Mouse (Mus musculus): Measurements from ENCODE around the gene Sdk2. TPM values are rescaled to one million over a fixed set of nuclear protein-coding genes. Genes with fewer than 3 reads are reported as not detected.

Gene Sdk2
- polyA plus RNA-seq, 1 experiment from 2014 or later: 4.3 TPM

GRCm38 (mm10) chr11:113758851-113759250, 308.0 kb downstream of the Sdk2 start:
- no peak for DNase-seq (ENCODE audit: low spot score)
- H3K9me3 ChIP-seq: no peaks in the 10 kb centered on the region
- no peak overlapping the region for H3K4me3 ChIP-seq
- H3K36me3 ChIP-seq: no peaks in the 10 kb centered on the region
- peaks cover 35% of the 10 kb centered on the region for H3K4me1 ChIP-seq (replicated peaks)
- 93% methylated on average over 5 of the region's 5 CpGs for WGBS
- H3K27ac ChIP-seq: no peak overlapping the region
- peaks cover 10% of the 10 kb centered on the region; the same call in 1 of the 2 replicates for H3K27me3 ChIP-seq (ENCODE audit: insufficient read depth, poor library complexity, severe bottlenecking)

GRCm38 (mm10) chr11:113756578-113756977, 310.3 kb downstream of the Sdk2 start:
- no peak for DNase-seq (ENCODE audit: low spot score)
- 95% methylated on average over 12 of the region's 12 CpGs for WGBS
- Histone ChIP-seq H3K36me3 (no peaks in the 10 kb centered on the region), H3K27me3 (ENCODE audit: insufficient read depth, poor library complexity, severe bottlenecking) (peaks cover 12% of the 10 kb centered on the region; the same call in 1 of the 2 replicates), H3K4me1 (replicated peaks) (peaks cover 33% of the 10 kb centered on the region), H3K4me3 (no peak overlapping the region), H3K9me3 (no peaks in the 10 kb centered on the region), H3K27ac (no peak overlapping the region)

DNA sequence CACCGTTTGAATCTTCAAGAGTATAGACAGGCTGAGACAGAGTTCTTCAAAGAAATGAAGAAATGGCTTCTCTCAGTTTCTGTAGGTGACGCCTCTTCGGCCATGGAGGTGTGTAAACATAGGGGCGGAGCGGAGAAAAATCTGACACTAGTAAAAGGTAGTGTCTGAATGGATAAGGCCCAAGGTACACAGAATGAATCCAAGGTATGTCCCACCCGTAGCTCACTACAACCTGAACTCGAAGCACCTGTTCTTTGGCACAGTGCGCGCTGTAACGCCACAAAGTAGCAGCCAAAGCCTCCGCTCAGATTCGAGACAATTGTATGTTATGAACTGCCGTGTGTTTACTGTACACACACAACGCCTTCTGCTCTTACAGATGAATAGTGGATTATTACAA, 311.0 kb downstream of the Sdk2 start:
- H3K4me1 ChIP-seq (replicated peaks): peaks cover 37% of the 10 kb centered on the region
- no peak for DNase-seq (ENCODE audit: low spot score)
- H3K4me3 ChIP-seq: no peak overlapping the region
- peaks cover 12% of the 10 kb centered on the region; the same call in 1 of the 2 replicates for H3K27me3 ChIP-seq (ENCODE audit: insufficient read depth, poor library complexity, severe bottlenecking)
- H3K9me3 ChIP-seq: no peaks in the 10 kb centered on the region
- WGBS: 90% methylated on average over 14 of the region's 14 CpGs
- H3K27ac ChIP-seq: no peak overlapping the region
- H3K36me3 ChIP-seq: no peaks in the 10 kb centered on the region

GRCm38 (mm10) chr11:113754845-113755244, 312.0 kb downstream of the Sdk2 start:
- H3K9me3 ChIP-seq: no peaks in the 10 kb centered on the region
- DNase-seq (ENCODE audit: low spot score): no peak
- H3K4me1 ChIP-seq (replicated peaks): peaks cover 43% of the 10 kb centered on the region
- H3K27me3 ChIP-seq (ENCODE audit: insufficient read depth, poor library complexity, severe bottlenecking): peaks cover 12% of the 10 kb centered on the region; the same call in 1 of the 2 replicates
- no peaks in the 10 kb centered on the region for H3K36me3 ChIP-seq
- WGBS: 33% methylated on average over 9 of the region's 9 CpGs
- no peak overlapping the region for H3K4me3 ChIP-seq
- H3K27ac ChIP-seq: 0 out of 2 replicates have a peak overlapping the region, but pooled peaks have one; percentile 30

- no peak for DNase-seq (ENCODE audit: low spot score)
- Histone ChIP-seq H3K27ac (peak overlapping the region; percentile 99; the same call in 1 of the 2 replicates), H3K36me3 (peaks cover 14% of the 10 kb centered on the region), H3K4me1 (replicated peaks) (peaks cover 63% of the 10 kb centered on the region), H3K4me3 (peak overlapping the region; percentile 96), H3K27me3 (ENCODE audit: insufficient read depth, poor library complexity, severe bottlenecking) (peaks cover 12% of the 10 kb centered on the region; the same call in 1 of the 2 replicates), H3K9me3 (no peaks in the 10 kb centered on the region)
- 94% methylated on average over 10 of the region's 10 CpGs for WGBS
Measured at GRCm38 (mm10) chr11:113752685-113753430, 314.0 kb downstream of the Sdk2 start.

DNA sequence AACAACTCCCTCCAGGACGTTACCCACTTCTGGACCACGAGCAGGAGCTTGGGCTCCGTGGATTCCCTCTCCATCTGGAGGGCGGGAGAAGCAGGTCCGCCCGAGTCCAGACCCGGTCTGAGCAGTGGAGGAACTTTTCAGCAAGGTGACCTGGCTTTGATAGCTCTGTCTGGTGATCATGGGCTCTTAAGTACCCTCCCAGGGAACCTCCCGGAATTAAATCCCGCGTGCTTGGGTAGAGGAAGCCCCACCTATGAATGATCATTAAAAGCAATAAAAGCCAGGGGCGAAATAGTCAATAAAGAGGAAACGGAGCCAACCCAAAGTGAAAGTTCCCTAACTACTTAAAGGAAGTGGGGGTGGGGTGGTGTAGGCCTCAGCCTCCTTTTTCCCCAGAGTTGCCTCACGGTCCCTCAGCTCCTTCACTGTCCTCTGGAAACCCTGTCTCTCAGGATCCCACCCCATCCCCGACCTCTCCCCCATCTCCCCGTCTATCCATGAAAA, 314.6 kb downstream of the Sdk2 start:
- peaks cover 21% of the 10 kb centered on the region for H3K36me3 ChIP-seq
- no peaks in the 10 kb centered on the region for H3K9me3 ChIP-seq
- H3K27me3 ChIP-seq (ENCODE audit: insufficient read depth, poor library complexity, severe bottlenecking): peaks cover 12% of the 10 kb centered on the region; the same call in 1 of the 2 replicates
- peak overlapping the region; percentile 99 for H3K27ac ChIP-seq
- WGBS: 32% methylated on average over 15 of the region's 15 CpGs
- H3K4me1 ChIP-seq (replicated peaks): peaks cover 69% of the 10 kb centered on the region
- peak overlapping the region; percentile 96 for H3K4me3 ChIP-seq
- no peak for DNase-seq (ENCODE audit: low spot score)

DNA sequence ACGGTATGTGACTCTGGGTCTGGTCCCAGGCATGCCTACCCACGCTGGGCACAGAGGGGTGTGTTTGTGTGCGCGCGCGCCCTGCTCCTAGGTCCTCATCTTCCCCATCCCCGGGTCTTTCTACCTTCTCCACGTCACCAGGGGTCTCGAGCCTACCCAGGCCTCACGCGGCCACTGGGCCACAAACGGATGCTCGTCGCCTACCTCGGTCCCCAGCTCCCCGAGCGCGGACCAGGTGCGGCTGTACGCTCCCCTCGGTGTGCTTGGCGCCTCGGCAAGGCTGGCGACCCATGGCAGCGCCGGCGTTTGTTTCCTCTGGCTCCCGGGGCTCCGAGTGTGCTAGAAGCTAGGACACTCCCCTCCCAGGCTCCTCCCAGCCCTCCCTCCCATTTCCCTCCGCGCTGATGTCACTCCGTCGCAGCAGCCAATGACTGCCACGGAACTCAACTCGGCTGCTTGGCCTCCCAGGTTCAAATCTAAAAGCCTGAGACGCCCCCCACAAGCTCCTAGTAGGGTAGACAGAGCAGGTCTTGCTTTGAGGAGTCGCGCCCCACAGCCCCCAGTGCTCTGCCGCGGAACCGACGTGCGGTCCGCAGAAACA, 315.3 kb downstream of the Sdk2 start, which contains the start of gene Cdc42ep4:
Gene Cdc42ep4 (minus strand): TSS at position 398 of the 601 bp plus-strand sequence.
- peaks cover 12% of the 10 kb centered on the region; the same call in 1 of the 2 replicates for H3K27me3 ChIP-seq (ENCODE audit: insufficient read depth, poor library complexity, severe bottlenecking)

DNA sequence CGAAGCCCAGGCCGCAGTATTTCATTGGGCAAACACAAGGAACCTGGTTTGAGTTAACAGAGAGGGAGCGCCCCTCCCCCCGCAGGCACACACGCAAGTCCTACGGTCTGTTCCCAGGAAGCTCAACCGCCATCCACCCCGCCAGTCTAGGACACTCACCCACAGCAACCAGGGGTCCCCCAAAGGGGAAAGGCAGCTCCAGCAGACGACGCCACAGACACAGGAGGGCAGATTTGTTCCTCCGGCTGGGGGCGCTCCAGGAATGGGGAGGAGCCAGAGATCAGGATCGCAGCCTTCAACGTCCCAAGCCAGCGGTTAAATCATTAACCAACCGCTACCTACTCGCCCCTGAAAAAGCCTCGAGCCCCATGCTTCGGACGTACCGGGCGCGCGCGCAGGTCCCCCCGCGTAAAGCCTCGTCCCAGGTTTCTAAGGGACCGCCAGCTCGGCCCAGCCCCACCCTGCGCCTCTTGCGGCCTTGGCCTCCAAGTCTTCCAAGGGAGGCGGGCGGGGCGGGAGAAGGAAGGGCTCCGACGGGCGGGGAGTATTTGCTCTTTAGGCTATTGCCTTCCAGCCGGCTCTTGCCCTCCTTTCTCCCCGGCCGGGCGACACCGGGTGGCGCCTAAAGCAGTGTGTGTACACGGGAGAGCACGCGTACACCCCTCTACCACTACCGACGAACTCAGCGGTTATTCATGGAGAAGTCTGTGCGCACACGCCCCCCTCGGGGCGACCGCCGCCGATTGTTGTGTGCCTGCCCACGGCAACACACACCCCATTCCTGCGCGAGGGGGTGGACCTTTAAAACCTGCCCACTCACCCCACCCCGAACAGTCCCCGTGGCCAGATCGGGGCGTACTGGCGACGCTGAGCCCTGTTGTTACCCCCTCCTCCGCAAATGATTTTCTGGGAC, 316.0 kb downstream of the Sdk2 start:
- WGBS: under 1% methylated on average over 67 of the region's 67 CpGs
- peak; percentile 83 for DNase-seq (ENCODE audit: low spot score)
- Histone ChIP-seq H3K4me3 (peak overlapping the region; percentile 96), H3K27me3 (ENCODE audit: insufficient read depth, poor library complexity, severe bottlenecking) (peaks cover 12% of the 10 kb centered on the region; the same call in 1 of the 2 replicates), H3K4me1 (replicated peaks) (peaks cover 77% of the 10 kb centered on the region), H3K27ac (peak overlapping the region; percentile 99), H3K36me3 (peaks cover 33% of the 10 kb centered on the region), H3K9me3 (no peaks in the 10 kb centered on the region)

More for the DNA sequence above, 315.3 kb downstream of the Sdk2 start, which contains the start of gene Cdc42ep4:
- Histone ChIP-seq H3K4me3 (peak within 1 kb of the TSS; percentile 96), H3K4me1 (replicated peaks) (peaks cover 73% of the 10 kb centered on the region), H3K36me3 (peaks cover 25% of the 10 kb centered on the region), H3K27ac (peak within 1 kb of the TSS; percentile 99), H3K9me3 (no peaks in the 10 kb centered on the region)
- under 1% methylated on average over 44 of the region's 44 CpGs for WGBS
- peak; percentile 95 for DNase-seq (ENCODE audit: low spot score)

- H3K27me3 ChIP-seq (ENCODE audit: insufficient read depth, poor library complexity, severe bottlenecking): peaks cover 5% of the 10 kb centered on the region; the same call in 1 of the 2 replicates
- 1% methylated on average over 9 of the region's 9 CpGs for WGBS
- no peaks in the 10 kb centered on the region for H3K9me3 ChIP-seq
- peak overlapping the region; percentile 99 for H3K27ac ChIP-seq
- H3K4me3 ChIP-seq: peak overlapping the region; percentile 96
- H3K36me3 ChIP-seq: peaks cover 42% of the 10 kb centered on the region
- H3K4me1 ChIP-seq (replicated peaks): peaks cover 76% of the 10 kb centered on the region
- DNase-seq (ENCODE audit: low spot score): peak; percentile 78
Measured at GRCm38 (mm10) chr11:113749749-113750351, 317.0 kb downstream of the Sdk2 start.

- WGBS: 10% methylated on average over 21 of the region's 21 CpGs
- peak; percentile 64 for DNase-seq (ENCODE audit: low spot score)
- no peaks in the 10 kb centered on the region for H3K9me3 ChIP-seq
- peaks cover 67% of the 10 kb centered on the region for H3K4me1 ChIP-seq (replicated peaks)
- peaks cover 51% of the 10 kb centered on the region for H3K36me3 ChIP-seq
- H3K4me3 ChIP-seq: peak overlapping the region; percentile 96
- peak overlapping the region; percentile 99 for H3K27ac ChIP-seq
- H3K27me3 ChIP-seq (ENCODE audit: insufficient read depth, poor library complexity, severe bottlenecking): peaks cover 3% of the 10 kb centered on the region; the same call in 1 of the 2 replicates
Measured at GRCm38 (mm10) chr11:113748797-113749521, 317.9 kb downstream of the Sdk2 start.

GRCm38 (mm10) chr11:113747725-113748380, 319.0 kb downstream of the Sdk2 start:
- Histone ChIP-seq H3K4me1 (replicated peaks) (peaks cover 64% of the 10 kb centered on the region), H3K4me3 (peak overlapping the region; percentile 96), H3K9me3 (peaks cover 8% of the 10 kb centered on the region; the same call in 1 of the 2 replicates), H3K27ac (peak overlapping the region; percentile 99; the same call in 1 of the 2 replicates), H3K36me3 (peaks cover 62% of the 10 kb centered on the region), H3K27me3 (ENCODE audit: insufficient read depth, poor library complexity, severe bottlenecking) (no peaks in the 10 kb centered on the region)
- DNase-seq (ENCODE audit: low spot score): no peak
- WGBS: 76% methylated on average over 11 of the region's 11 CpGs
